Mouse (Mus musculus) myocyte (in vitro differentiated cells): ENCODE measurements around the gene Bicdl1. TPM values are rescaled to one million over a fixed set of nuclear protein-coding genes. Genes with fewer than 3 reads are reported as not detected.
A peak's percentile ranks its signal among the peaks of the same experiment; 100 is the strongest.

ENCODE experiments used
- H3K27me3 ChIP-seq: one replicate; pipeline ENCODE4 v1.6.1; 2011; ENCODE audit not compliant: control insufficient read depth, insufficient read depth, insufficient read length
- H3K36me3 ChIP-seq: one replicate; pipeline ENCODE4 v1.6.1; 2011; ENCODE audit not compliant: control insufficient read depth, insufficient read depth
- H3K4me2 ChIP-seq: one replicate; pipeline ENCODE4 v1.6.1; 2011; ENCODE audit warnings: low read depth, control low read depth
- H3K4me3 ChIP-seq: one replicate; pipeline ENCODE4 v1.5.1; 2011; ENCODE audit warnings: mild to moderate bottlenecking, control low read depth, moderate library complexity
- H3K79me2 ChIP-seq: one replicate; pipeline ENCODE4 v1.6.1; 2011; ENCODE audit not compliant: control insufficient read depth, insufficient read depth
- H3ac ChIP-seq: one replicate; pipeline ENCODE4 v1.6.1; 2011; ENCODE audit not compliant: control insufficient read depth, insufficient read length
- CEBPB ChIP-seq: IDR thresholded peaks from 2 replicates; pipeline ENCODE4 v1.6.1; 2011; ENCODE audit warnings: mild to moderate bottlenecking, moderate library complexity; ENCODE audit not compliant: poor library complexity, insufficient read depth, severe bottlenecking
- E2F4 ChIP-seq: IDR thresholded peaks from one replicate; pipeline ENCODE4 v1.6.1; 2011; ENCODE audit warnings: mild to moderate bottlenecking, control low read depth, moderate library complexity; ENCODE audit not compliant: insufficient read depth
- MAX ChIP-seq: IDR thresholded peaks from one replicate; pipeline ENCODE4 v1.6.1; 2011; ENCODE audit warnings: low read depth, mild to moderate bottlenecking, control low read depth
- MYOD1 ChIP-seq, 3 experiments: IDR thresholded peaks; one replicate each; pipeline ENCODE4 v1.6.1; 2011; ENCODE audit warnings: control low read depth in 2 of 3, low read depth in 2 of 3, mild to moderate bottlenecking in 2 of 3, moderate library complexity in 1 of 3; ENCODE audit not compliant: insufficient read length in 2 of 3, control insufficient read depth in 1 of 3
- MYOG ChIP-seq, 3 experiments: IDR thresholded peaks; one replicate each; pipeline ENCODE4 v1.6.1; 2011; ENCODE audit warnings: control low read depth in 2 of 3, low read depth in 2 of 3, mild to moderate bottlenecking in 2 of 3; ENCODE audit not compliant: insufficient read length in 2 of 3, control insufficient read depth in 1 of 3, insufficient read depth in 1 of 3
- POLR2A ChIP-seq: IDR thresholded peaks from one replicate; pipeline ENCODE4 v1.6.1; 2011; ENCODE audit warnings: low read depth, mild to moderate bottlenecking, control low read depth, moderate library complexity; ENCODE audit not compliant: insufficient read length
- POLR2AphosphoS2 ChIP-seq: IDR thresholded peaks from one replicate; pipeline ENCODE4 v1.6.1; 2011; ENCODE audit warnings: low read depth, control low read depth; ENCODE audit not compliant: insufficient read length
- REST ChIP-seq: IDR thresholded peaks from one replicate; pipeline ENCODE4 v1.6.1; 2011; ENCODE audit warnings: mild to moderate bottlenecking, control low read depth, moderate library complexity; ENCODE audit not compliant: insufficient read depth, insufficient read length
- SRF ChIP-seq: IDR thresholded peaks from one replicate; pipeline ENCODE4 v1.6.1; 2011; ENCODE audit warnings: low read depth; ENCODE audit not compliant: control insufficient read depth, insufficient read length
- TCF12 ChIP-seq: IDR thresholded peaks from one replicate; pipeline ENCODE4 v1.6.1; 2011; ENCODE audit warnings: mild to moderate bottlenecking, control low read depth; ENCODE audit not compliant: poor library complexity, insufficient read depth, severe bottlenecking
- TCF3 ChIP-seq: IDR thresholded peaks from one replicate; pipeline ENCODE4 v1.6.1; 2011; ENCODE audit warnings: low read depth, control low read depth; ENCODE audit not compliant: insufficient read length
- USF1 ChIP-seq: IDR thresholded peaks from one replicate; pipeline ENCODE4 v1.6.1; 2011; ENCODE audit warnings: low read depth, mild to moderate bottlenecking, control low read depth, moderate library complexity
- polyA plus RNA-seq: library from polyadenylated mRNA; unstranded; fragments of >200 nt; fragmentation: generic; extraction: Trizol; gene quantifications from one replicate; pipeline ENCODE4 v1.2.1, GENCODE M21; 2012; ENCODE audit warnings: missing spikeins

Gene Bicdl1
- polyA plus RNA-seq, 1 experiment, result 2.8 TPM

GRCm38 (mm10) chr5:115657234-115657633 is 74.2 kb downstream of the Bicdl1 start:
- Histone ChIP-seq H3K79me2 (no peaks in the 10 kb centered on the region), H3K4me3 (no peak overlapping the region), H3K27me3 (peaks cover 25% of the 10 kb centered on the region), H3ac (no peak overlapping the region), H3K36me3 (no peaks in the 10 kb centered on the region), H3K4me2 (no peak overlapping the region)
- TF ChIP-seq CEBPB (no peak), REST (no peak), SRF (no peak), E2F4 (no peak), POLR2A (no peak), TCF3 (no peak), USF1 (no peak), MAX (no peak), POLR2AphosphoS2 (no peak), MYOG (IDR thresholded peaks at IDR 0.05; ENCODE audit: control insufficient read depth in 1 of 3, insufficient read depth in 1 of 3, insufficient read length in 2 of 3, low read depth in 2 of 3) (no peak), MYOD1 (IDR thresholded peaks at IDR 0.05; ENCODE audit: control insufficient read depth in 1 of 3, insufficient read length in 2 of 3, low read depth in 2 of 3) (no peak), TCF12 (no peak)

- Histone ChIP-seq H3K79me2 (no peaks in the 10 kb centered on the region), H3ac (no peak overlapping the region), H3K4me3 (no peak overlapping the region), H3K4me2 (no peak overlapping the region), H3K27me3 (peaks cover 19% of the 10 kb centered on the region), H3K36me3 (no peaks in the 10 kb centered on the region)
- no peak for TF ChIP-seq TCF3
- no peak for TF ChIP-seq SRF
- no peak for TF ChIP-seq TCF12
- no peak for TF ChIP-seq MYOD1 (IDR thresholded peaks at IDR 0.05; ENCODE audit: control insufficient read depth in 1 of 3, insufficient read length in 2 of 3, low read depth in 2 of 3)
- no peak for TF ChIP-seq USF1
- no peak for TF ChIP-seq E2F4
- TF ChIP-seq CEBPB, result no peak
- TF ChIP-seq POLR2AphosphoS2, result no peak
- TF ChIP-seq MAX, result no peak
- no peak for TF ChIP-seq REST
- no peak for TF ChIP-seq MYOG (IDR thresholded peaks at IDR 0.05; ENCODE audit: control insufficient read depth in 1 of 3, insufficient read depth in 1 of 3, insufficient read length in 2 of 3, low read depth in 2 of 3)
- no peak for TF ChIP-seq POLR2A
Measured at GRCm38 (mm10) chr5:115656677-115657076, 74.7 kb downstream of the Bicdl1 start.

GRCm38 (mm10) chr5:115653776-115654175 is 77.6 kb downstream of the Bicdl1 start:
- Histone ChIP-seq H3K36me3 (no peaks in the 10 kb centered on the region), H3ac (no peak overlapping the region), H3K79me2 (no peaks in the 10 kb centered on the region), H3K4me3 (no peak overlapping the region), H3K27me3 (peaks cover 2% of the 10 kb centered on the region), H3K4me2 (no peak overlapping the region)
- TF ChIP-seq MYOG (IDR thresholded peaks at IDR 0.05; ENCODE audit: control insufficient read depth in 1 of 3, insufficient read depth in 1 of 3, insufficient read length in 2 of 3, low read depth in 2 of 3), result no peak
- TF ChIP-seq POLR2AphosphoS2, result no peak
- no peak for TF ChIP-seq MAX
- no peak for TF ChIP-seq USF1
- TF ChIP-seq TCF12, result no peak
- no peak for TF ChIP-seq CEBPB
- TF ChIP-seq REST, result no peak
- no peak for TF ChIP-seq TCF3
- TF ChIP-seq SRF, result no peak
- no peak for TF ChIP-seq POLR2A
- TF ChIP-seq E2F4, result no peak

GRCm38 (mm10) chr5:115652681-115653575 is 78.5 kb downstream of the Bicdl1 start:
- Histone ChIP-seq H3K4me3 (peak overlapping the region; percentile 21), H3ac (no peak overlapping the region), H3K79me2 (no peaks in the 10 kb centered on the region), H3K4me2 (peak overlapping the region; percentile 96), H3K27me3 (no peaks in the 10 kb centered on the region), H3K36me3 (no peaks in the 10 kb centered on the region)
- TF ChIP-seq TCF3, result no peak
- TF ChIP-seq CEBPB, result no peak
- no peak for TF ChIP-seq REST
- peak; percentile 46 for TF ChIP-seq SRF
- TF ChIP-seq MYOD1 (IDR thresholded peaks at IDR 0.05; ENCODE audit: control insufficient read depth in 1 of 3, insufficient read length in 2 of 3, low read depth in 2 of 3), result no peak
- peak; percentile 94 for TF ChIP-seq POLR2AphosphoS2
- TF ChIP-seq POLR2A, result peak; percentile 94
- no peak for TF ChIP-seq MAX
- no peak for TF ChIP-seq E2F4
- no peak for TF ChIP-seq USF1
- TF ChIP-seq MYOG (IDR thresholded peaks at IDR 0.05; ENCODE audit: control insufficient read depth in 1 of 3, insufficient read depth in 1 of 3, insufficient read length in 2 of 3, low read depth in 2 of 3), result peak in 1 of 3 experiments; percentile 3
- TF ChIP-seq TCF12, result no peak
